Mouse (Mus musculus): ENCODE data around the gene Rasa3.

The Rasa3 gene

DNA sequence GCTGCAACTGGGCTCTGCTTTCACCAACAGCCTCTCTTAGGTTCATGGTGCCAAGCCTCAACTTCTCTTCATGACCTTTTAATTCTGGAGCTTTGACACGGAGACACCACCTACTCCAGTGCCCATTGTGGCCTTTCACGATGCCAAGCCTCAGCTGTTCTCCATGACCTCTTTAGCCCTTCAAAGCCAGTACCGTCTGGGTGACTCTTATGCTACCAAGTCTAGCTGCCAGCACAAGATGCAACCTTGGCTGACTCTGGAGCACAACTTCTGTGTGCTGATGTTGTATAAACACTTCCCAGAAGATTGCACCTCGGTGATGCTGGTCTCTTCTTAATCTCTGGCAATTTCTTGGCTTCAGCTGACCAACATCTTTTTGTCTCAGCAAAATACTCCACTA is 131.0 kb downstream of the Rasa3 start:
- Histone ChIP-seq H3K36me3 (ENCODE audit: insufficient read depth, low read length) (no peaks in the 10 kb centered on the region), H3K27me3 (ENCODE audit: insufficient read depth, low read length) (peaks cover 6% of the 10 kb centered on the region; the same call in 1 of the 2 replicates), H3K9me3 (ENCODE audit: low read length) (peaks cover 17% of the 10 kb centered on the region), H3K4me3 (replicated peaks; ENCODE audit: low read length) (no peak overlapping the region), H3K4me1 (replicated peaks; ENCODE audit: low read depth, low read length) (peaks cover 47% of the 10 kb centered on the region)
- no peak for TF ChIP-seq POU5F1 (IDR thresholded peaks at IDR 0.05; ENCODE audit: borderline replicate concordance, low read length)
- TF ChIP-seq CTCF (conservative IDR thresholded peaks at IDR 0.05; ENCODE audit: low read length) = no peak
- no peak for TF ChIP-seq NANOG (IDR thresholded peaks at IDR 0.05; ENCODE audit: borderline replicate concordance, low read length)

DNA sequence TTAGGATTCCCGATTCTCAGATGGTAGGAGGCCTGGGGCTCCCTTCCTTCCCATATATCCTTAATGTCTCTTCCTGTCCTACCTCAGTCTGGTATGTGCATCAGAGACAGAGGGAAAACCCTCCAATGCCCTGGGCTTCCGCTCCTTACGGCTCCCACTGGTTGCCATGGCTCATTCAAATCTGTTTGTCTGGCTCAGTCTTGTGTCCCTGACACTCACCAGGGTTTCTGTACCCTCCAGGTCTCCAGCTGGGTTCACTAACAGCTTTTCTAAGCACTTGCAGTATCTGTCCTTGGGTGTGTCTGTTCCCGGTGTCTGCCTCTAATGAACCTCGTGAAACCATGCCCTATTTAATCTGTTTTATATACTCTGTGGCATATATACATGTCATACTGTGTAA is 135.9 kb downstream of the Rasa3 start:
- Histone ChIP-seq H3K4me1 (replicated peaks; ENCODE audit: low read depth, low read length) (peaks cover 18% of the 10 kb centered on the region), H3K9me3 (ENCODE audit: low read length) (peaks cover 6% of the 10 kb centered on the region; the same call in 1 of the 2 replicates), H3K36me3 (ENCODE audit: insufficient read depth, low read length) (no peaks in the 10 kb centered on the region), H3K4me3 (replicated peaks; ENCODE audit: low read length) (no peak overlapping the region), H3K27me3 (ENCODE audit: insufficient read depth, low read length) (peaks cover 6% of the 10 kb centered on the region; the same call in 1 of the 2 replicates)
- TF ChIP-seq POU5F1 (IDR thresholded peaks at IDR 0.05; ENCODE audit: borderline replicate concordance, low read length) = no peak
- 0 out of 2 replicates have a peak, but pooled peaks have one; percentile 33 for TF ChIP-seq NANOG (IDR thresholded peaks at IDR 0.05; ENCODE audit: borderline replicate concordance, low read length)

DNA sequence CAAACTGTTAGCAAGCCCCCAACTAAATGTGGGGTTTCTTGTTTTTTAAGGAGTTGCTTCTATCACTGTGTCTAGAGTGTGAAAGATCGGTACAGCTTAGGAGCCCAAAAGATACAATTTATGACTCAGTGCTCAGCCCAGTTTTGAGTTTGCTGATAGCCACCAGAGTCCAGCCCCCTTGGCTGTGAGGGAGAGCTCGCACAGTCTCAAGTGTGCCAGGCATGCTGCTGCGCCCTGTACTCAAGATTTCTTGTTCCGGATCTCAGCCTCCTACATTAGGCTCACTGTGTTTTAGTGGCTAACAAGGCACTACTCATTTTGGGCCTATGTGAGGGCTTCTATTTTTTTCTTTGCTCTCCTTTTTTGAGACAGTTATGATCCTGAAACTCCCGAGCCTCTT is 137.3 kb downstream of the Rasa3 start:
- no peak for TF ChIP-seq CTCF (conservative IDR thresholded peaks at IDR 0.05; ENCODE audit: low read length)
- Histone ChIP-seq H3K36me3 (ENCODE audit: insufficient read depth, low read length) (no peaks in the 10 kb centered on the region), H3K27me3 (ENCODE audit: insufficient read depth, low read length) (peaks cover 6% of the 10 kb centered on the region; the same call in 1 of the 2 replicates), H3K4me3 (replicated peaks; ENCODE audit: low read length) (no peak overlapping the region), H3K9me3 (ENCODE audit: low read length) (peaks cover 12% of the 10 kb centered on the region), H3K4me1 (replicated peaks; ENCODE audit: low read depth, low read length) (peaks cover 18% of the 10 kb centered on the region)

DNA sequence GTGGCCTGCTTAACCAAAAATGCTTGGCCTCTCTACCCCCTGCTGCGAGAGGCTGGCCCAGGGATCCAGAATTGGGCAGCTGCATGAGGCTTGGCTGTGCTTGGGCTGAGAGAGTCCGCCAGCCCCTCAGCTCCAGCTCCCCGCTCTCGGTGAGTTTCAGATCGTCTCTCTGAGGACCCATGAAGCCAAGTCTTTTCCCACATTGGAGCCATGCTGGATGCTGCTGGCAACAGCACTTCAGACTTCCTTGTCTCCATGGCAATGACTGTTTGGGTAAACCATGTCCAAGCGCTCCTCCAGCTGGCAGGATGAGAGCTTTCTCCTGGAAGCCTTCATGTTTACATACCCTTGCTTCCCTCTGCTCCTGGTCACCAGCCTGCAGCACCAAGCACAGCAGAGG is 138.6 kb downstream of the Rasa3 start:
- no peaks in the 10 kb centered on the region for H3K36me3 ChIP-seq (ENCODE audit: insufficient read depth, low read length)
- no peak overlapping the region for H3K4me3 ChIP-seq (replicated peaks; ENCODE audit: low read length)
- H3K27me3 ChIP-seq (ENCODE audit: insufficient read depth, low read length) = peaks cover 6% of the 10 kb centered on the region; the same call in 1 of the 2 replicates
- TF ChIP-seq NANOG (IDR thresholded peaks at IDR 0.05; ENCODE audit: borderline replicate concordance, low read length) (no peak), POU5F1 (IDR thresholded peaks at IDR 0.05; ENCODE audit: borderline replicate concordance, low read length) (no peak), CTCF (conservative IDR thresholded peaks at IDR 0.05; ENCODE audit: low read length) (no peak)
- peaks cover 12% of the 10 kb centered on the region for H3K9me3 ChIP-seq (ENCODE audit: low read length)
- peaks cover 18% of the 10 kb centered on the region for H3K4me1 ChIP-seq (replicated peaks; ENCODE audit: low read depth, low read length)

DNA sequence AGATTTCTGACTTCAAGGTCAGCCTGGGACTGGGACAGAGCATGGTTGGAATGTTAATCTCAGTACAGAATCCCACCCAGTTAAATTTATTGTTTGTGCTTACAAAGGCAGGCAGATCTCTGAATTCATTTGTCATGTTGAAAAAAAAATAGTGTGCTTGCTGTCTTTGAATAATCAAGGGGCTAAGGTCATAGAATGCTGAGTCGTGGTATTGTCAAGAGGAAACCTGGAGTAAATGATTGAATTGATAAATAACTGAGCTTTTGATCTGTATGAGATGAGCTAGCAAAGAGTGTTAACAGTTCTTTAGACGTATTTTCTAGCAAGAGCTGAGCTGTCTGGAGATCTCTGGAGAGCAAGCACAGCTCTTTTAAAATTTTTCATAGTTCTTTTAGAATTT is 140.3 kb downstream of the Rasa3 start:
- no peak for TF ChIP-seq CTCF (conservative IDR thresholded peaks at IDR 0.05; ENCODE audit: low read length)
- no peak for TF ChIP-seq NANOG (IDR thresholded peaks at IDR 0.05; ENCODE audit: borderline replicate concordance, low read length)
- TF ChIP-seq POU5F1 (IDR thresholded peaks at IDR 0.05; ENCODE audit: borderline replicate concordance, low read length) = no peak
- H3K36me3 ChIP-seq (ENCODE audit: insufficient read depth, low read length) = no peaks in the 10 kb centered on the region
- H3K9me3 ChIP-seq (ENCODE audit: low read length) = peaks cover 12% of the 10 kb centered on the region
- peaks cover 17% of the 10 kb centered on the region for H3K4me1 ChIP-seq (replicated peaks; ENCODE audit: low read depth, low read length)
- H3K27me3 ChIP-seq (ENCODE audit: insufficient read depth, low read length) = no peaks in the 10 kb centered on the region
- no peak overlapping the region for H3K4me3 ChIP-seq (replicated peaks; ENCODE audit: low read length)

DNA sequence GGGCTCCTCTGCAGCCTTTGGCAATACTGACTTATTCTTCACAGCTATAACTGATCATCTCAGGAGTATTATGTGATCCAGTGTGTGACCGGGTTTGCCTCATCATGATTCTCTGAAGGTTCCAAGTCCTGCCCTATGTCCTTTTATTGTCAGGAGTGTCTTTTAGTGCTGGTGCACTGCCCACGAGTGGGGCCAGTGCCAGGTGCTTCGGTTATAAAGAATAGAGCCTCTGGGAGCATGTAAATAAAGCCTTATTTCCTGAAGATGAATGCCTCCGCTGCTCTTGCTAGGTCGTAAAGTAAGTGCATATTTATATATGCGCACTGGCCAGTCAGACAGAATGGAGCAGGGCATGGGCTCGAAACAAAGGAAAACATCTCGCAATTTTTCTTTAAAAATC is 144.3 kb downstream of the Rasa3 start:
- no peak overlapping the region for H3K4me3 ChIP-seq (replicated peaks; ENCODE audit: low read length)
- TF ChIP-seq POU5F1 (IDR thresholded peaks at IDR 0.05; ENCODE audit: borderline replicate concordance, low read length) (no peak), NANOG (IDR thresholded peaks at IDR 0.05; ENCODE audit: borderline replicate concordance, low read length) (no peak), CTCF (conservative IDR thresholded peaks at IDR 0.05; ENCODE audit: low read length) (no peak)
- no peaks in the 10 kb centered on the region for H3K36me3 ChIP-seq (ENCODE audit: insufficient read depth, low read length)
- H3K4me1 ChIP-seq (replicated peaks; ENCODE audit: low read depth, low read length) = no peaks in the 10 kb centered on the region
- H3K9me3 ChIP-seq (ENCODE audit: low read length) = peaks cover 12% of the 10 kb centered on the region
- peaks cover 11% of the 10 kb centered on the region; the same call in 1 of the 2 replicates for H3K27me3 ChIP-seq (ENCODE audit: insufficient read depth, low read length)

DNA sequence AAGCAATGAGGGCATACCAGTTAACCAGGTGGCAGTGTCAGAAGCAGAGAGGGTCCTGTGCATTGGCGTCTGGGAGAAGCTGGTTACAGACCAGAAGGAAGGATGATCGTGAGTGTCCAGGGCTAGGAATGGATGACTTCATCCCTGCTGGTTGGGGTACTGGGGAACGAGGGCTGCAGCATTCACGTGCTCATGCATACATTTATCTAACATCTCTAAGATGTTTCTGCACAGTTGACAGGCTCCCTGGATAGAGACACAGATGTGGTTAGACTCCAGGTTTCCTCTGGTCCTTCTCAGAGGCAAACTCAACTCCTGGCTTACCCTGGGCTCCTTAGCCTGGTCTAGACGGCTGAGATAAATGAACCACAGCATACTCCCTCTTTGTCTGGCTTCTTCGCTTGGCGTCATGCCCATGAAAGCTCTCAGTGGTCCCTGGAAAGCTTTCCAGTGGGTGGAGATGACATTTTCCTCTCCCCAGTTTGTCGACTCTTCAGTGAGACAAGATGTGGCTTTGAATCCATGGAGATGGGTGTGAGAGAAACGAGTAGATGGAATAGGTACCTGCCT is 145.7 kb downstream of the Rasa3 start:
- H3K36me3 ChIP-seq (ENCODE audit: insufficient read depth, low read length) = no peaks in the 10 kb centered on the region
- no peaks in the 10 kb centered on the region for H3K4me1 ChIP-seq (replicated peaks; ENCODE audit: low read depth, low read length)
- no peak overlapping the region for H3K4me3 ChIP-seq (replicated peaks; ENCODE audit: low read length)
- TF ChIP-seq POU5F1 (IDR thresholded peaks at IDR 0.05; ENCODE audit: borderline replicate concordance, low read length) (no peak), CTCF (conservative IDR thresholded peaks at IDR 0.05; ENCODE audit: low read length) (no peak), NANOG (IDR thresholded peaks at IDR 0.05; ENCODE audit: borderline replicate concordance, low read length) (no peak)
- peaks cover 11% of the 10 kb centered on the region; the same call in 1 of the 2 replicates for H3K27me3 ChIP-seq (ENCODE audit: insufficient read depth, low read length)
- H3K9me3 ChIP-seq (ENCODE audit: low read length) = peaks cover 13% of the 10 kb centered on the region

DNA sequence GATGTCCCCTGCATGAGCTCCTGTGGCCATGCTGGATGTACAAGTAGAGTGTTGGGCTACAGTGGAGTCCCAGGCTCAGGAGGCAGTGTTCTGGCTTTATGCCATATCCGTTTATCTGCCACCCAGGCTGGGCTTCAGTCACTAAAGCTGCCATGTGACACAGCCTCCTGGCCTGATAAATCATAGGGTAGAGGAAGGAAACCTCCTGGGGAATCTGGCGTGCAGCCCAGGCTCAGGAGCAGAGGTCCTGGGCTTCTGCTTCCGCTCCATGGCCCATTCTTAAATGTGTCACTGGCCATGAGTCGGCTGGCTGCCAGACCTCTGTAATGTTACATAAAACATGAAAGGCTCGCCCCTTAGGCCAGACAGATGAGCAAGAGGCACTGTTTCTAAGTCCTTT is 146.5 kb downstream of the Rasa3 start:
- peaks cover 9% of the 10 kb centered on the region for H3K9me3 ChIP-seq (ENCODE audit: low read length)
- no peaks in the 10 kb centered on the region for H3K36me3 ChIP-seq (ENCODE audit: insufficient read depth, low read length)
- TF ChIP-seq CTCF (conservative IDR thresholded peaks at IDR 0.05; ENCODE audit: low read length) (no peak), NANOG (IDR thresholded peaks at IDR 0.05; ENCODE audit: borderline replicate concordance, low read length) (no peak), POU5F1 (IDR thresholded peaks at IDR 0.05; ENCODE audit: borderline replicate concordance, low read length) (no peak)
- no peak overlapping the region for H3K4me3 ChIP-seq (replicated peaks; ENCODE audit: low read length)
- no peaks in the 10 kb centered on the region for H3K4me1 ChIP-seq (replicated peaks; ENCODE audit: low read depth, low read length)
- peaks cover 11% of the 10 kb centered on the region; the same call in 1 of the 2 replicates for H3K27me3 ChIP-seq (ENCODE audit: insufficient read depth, low read length)

DNA sequence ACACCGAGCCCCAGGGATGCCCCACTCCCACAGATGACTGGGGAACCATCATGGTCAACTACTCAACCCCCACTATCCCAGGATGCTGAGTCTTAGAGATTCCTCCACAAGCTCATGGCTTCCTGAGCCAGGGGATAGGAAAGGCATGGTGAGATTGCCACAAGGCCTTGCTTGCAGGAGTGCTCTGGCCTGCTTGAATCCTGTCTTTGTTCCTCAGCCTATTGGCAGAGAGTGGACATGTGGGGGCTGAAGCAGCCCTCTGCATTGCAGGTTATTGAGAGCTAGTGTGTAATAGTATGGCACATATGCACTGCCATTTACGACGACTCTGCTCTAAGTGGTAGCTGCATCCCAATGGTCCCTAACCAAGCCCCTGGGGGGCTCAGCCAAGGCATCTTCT is 147.0 kb downstream of the Rasa3 start:
- H3K4me3 ChIP-seq (replicated peaks; ENCODE audit: low read length) = no peak overlapping the region
- peaks cover 11% of the 10 kb centered on the region; the same call in 1 of the 2 replicates for H3K27me3 ChIP-seq (ENCODE audit: insufficient read depth, low read length)
- no peaks in the 10 kb centered on the region for H3K4me1 ChIP-seq (replicated peaks; ENCODE audit: low read depth, low read length)
- H3K36me3 ChIP-seq (ENCODE audit: insufficient read depth, low read length) = no peaks in the 10 kb centered on the region
- H3K9me3 ChIP-seq (ENCODE audit: low read length) = peaks cover 6% of the 10 kb centered on the region
- no peak for TF ChIP-seq NANOG (IDR thresholded peaks at IDR 0.05; ENCODE audit: borderline replicate concordance, low read length)
